Mouse (Mus musculus) layer of hippocampus, adult 11-12 months (tissue): ENCODE measurements around the gene Ndufa4.
"Not testable (repeated sequence)": the region's sequence is repeated elsewhere in the genome, so short reads cannot be mapped to it uniquely, and the experiment has no call there.

Source experiments
- DNase-seq: peaks from one replicate; pipeline ENCODE4 v3.0.0; 2022; ENCODE audit warnings: low spot score

The Ndufa4 gene

GRCm38 (mm10) chr6:11907269-11908032 is at the start of gene Ndufa4, which contains the start of gene Phf14:
Gene Ndufa4, minus strand, starts transcription at chr6:11907497.
Gene Phf14, plus strand, starts transcription at chr6:11907809.
- peak; percentile 93 for DNase-seq

GRCm38 (mm10) chr6:11948100-11948499 is 40.8 kb upstream of the Ndufa4 start:
- DNase-seq = no peak

GRCm38 (mm10) chr6:11942089-11942488 is 34.8 kb upstream of the Ndufa4 start:
- DNase-seq = no peak

- DNase-seq = no peak
These were observed 33.6 kb upstream of the Ndufa4 start for GRCm38 (mm10) chr6:11940895-11941294.

GRCm38 (mm10) chr6:11933403-11933802 is 26.1 kb upstream of the Ndufa4 start:
- no peak for DNase-seq

- no peak for DNase-seq
These were observed 20.2 kb upstream of the Ndufa4 start for GRCm38 (mm10) chr6:11927485-11927884.

GRCm38 (mm10) chr6:11926082-11926595 is 18.8 kb upstream of the Ndufa4 start:
- peak; percentile 17 for DNase-seq

- peak; percentile 89 for DNase-seq
These were observed 18.3 kb upstream of the Ndufa4 start for GRCm38 (mm10) chr6:11925496-11926041.

- DNase-seq = no peak
These were observed 873 bp upstream of the Ndufa4 start for GRCm38 (mm10) chr6:11908170-11908569.

GRCm38 (mm10) chr6:11906890-11907268 is 418 bp downstream of the Ndufa4 start:
- DNase-seq = no peak

- no peak for DNase-seq
These were observed 6.4 kb downstream of the Ndufa4 start for GRCm38 (mm10) chr6:11900809-11901310.

GRCm38 (mm10) chr6:11875364-11875763 is 31.9 kb downstream of the Ndufa4 start:
- DNase-seq = not testable (repeated sequence)
